Mouse (Mus musculus): ENCODE measurements around the gene Gda. TPM values are rescaled to one million over a fixed set of nuclear protein-coding genes. Genes with fewer than 3 reads are reported as not detected.

Gda gene
- total RNA-seq, 4 experiments from 2014 or later, result 153 to 197 (median 167) TPM

DNA sequence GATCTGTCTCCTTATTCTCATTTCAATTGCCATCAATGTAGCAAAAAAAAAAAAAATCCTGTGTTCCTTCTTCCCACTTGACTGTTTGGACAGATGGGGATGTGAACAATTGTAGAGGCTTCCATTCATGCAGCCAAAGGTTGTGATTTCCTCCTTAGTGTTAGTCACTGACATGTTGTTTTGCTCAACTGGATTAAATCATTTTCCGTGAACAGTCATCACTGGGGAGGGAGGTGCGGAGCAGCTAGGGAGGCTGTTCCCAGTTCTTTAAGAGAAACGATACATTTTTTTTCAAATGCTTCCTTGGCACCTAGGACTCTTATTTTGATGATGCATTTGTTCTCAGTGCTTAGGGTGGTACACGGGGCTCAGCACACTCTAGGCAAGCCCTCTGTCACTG lies 15.8 kb downstream of the Gda start:
- peak in 1 of 2 experiments; percentile 27 for DNase-seq (ENCODE audit: low spot score in 2 of 2)

DNA sequence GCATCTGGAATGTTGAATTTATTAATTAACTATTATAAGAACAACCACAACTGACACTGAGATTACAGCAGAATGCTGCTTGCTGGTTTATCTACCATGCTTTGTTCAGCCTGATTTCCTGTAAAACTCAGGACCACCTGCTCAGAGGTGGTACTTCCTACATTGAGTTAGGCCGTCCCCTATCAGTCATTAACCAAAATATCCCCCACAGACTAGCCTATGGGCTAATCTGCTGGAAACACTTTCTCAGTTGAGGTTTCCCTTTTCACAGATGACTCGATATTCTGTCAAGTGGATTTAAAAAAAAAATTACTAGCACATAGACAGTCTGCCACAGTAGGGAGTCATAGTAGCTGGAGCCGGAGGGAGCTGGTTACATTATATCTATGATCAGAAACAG lies 31.5 kb downstream of the Gda start:
- no peak for DNase-seq (ENCODE audit: low spot score in 2 of 2)

DNA sequence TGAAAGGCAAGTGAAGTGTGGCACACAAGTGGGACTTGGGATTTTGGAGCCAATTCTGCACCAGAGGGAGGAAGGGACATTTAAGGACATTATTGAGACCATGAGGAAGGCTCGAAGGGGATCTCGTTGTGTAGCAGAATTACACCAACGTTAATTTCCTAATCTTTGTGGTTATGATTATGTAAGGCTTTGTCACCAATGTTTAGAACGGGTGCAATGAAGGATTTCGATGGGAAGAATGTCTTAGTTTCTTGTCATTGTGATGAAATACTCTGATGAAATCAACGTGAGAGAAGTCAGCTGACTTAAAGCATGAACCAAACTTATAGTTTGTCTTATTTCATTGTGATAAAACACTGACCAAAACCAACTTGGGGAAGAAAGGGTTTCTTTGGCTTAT lies 32.4 kb downstream of the Gda start:
- DNase-seq (ENCODE audit: low spot score in 2 of 2), result no peak

DNA sequence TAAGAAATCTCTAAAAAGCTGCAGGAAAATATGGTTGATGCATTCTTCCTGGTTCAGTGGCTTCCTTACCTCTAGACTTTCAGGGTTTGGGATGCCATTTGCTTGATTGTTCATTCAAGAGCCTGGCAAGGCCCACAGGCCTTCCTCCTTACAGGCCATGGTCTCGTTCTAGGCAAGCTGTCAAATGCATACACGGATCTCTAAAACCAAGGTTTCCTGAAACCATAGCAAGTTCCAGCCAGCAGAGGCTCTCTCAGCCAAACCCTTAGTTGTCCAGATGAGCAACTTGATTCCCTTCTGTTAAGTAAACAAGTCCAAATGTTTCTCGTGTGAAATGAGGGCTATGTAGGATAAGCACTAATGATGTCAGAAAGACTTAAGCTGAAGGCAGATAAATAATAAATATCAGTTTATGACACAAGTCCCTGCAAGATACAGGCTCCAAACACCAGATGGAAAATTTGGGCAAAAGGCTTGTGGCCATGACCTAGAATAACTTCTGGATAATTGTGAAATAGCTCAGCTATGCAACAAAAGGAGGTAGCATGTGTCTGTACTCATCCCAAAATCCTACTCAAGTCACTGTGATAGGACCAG lies 34.0 kb downstream of the Gda start:
- no peak for DNase-seq (ENCODE audit: low spot score in 2 of 2)

DNA sequence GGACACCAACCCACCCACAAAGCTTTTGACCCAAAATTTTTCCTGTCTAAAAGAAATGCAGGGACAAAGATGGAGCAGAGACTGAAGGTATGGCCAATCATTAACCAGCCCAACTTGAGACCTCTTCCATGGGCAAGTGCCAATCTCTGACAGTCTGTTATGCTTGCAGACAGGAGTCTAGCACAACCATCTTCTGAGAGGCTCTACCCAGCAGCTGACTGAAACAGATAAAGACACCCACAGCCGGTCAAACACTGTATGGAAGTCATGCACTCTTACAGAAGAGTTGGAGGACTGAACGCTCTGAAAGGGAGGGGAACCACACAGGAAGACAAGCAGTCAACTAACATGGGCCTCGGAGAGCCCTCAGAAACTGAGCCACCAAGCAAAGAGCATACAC lies 36.7 kb downstream of the Gda start:
- DNase-seq (ENCODE audit: low spot score in 2 of 2), result no peak

DNA sequence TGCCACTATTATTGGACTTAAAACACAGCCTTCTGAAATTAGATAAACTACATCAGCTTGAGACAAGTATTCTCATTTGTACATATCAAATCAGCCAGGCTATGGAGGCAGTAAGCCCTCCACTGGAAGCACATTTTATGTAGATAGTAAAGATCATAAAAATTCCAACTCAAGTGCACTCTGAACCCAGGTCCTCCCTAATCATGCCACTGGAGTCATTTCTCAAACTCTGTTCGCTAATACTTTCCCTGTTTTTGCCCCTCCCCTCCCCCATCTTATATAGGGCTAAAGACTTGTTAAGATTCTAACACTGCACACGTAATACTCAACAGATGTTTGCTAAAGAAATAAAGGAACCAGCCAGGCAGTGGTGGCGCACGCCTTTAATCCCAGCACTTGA lies 39.9 kb downstream of the Gda start:
- DNase-seq (ENCODE audit: low spot score in 2 of 2), result no peak

DNA sequence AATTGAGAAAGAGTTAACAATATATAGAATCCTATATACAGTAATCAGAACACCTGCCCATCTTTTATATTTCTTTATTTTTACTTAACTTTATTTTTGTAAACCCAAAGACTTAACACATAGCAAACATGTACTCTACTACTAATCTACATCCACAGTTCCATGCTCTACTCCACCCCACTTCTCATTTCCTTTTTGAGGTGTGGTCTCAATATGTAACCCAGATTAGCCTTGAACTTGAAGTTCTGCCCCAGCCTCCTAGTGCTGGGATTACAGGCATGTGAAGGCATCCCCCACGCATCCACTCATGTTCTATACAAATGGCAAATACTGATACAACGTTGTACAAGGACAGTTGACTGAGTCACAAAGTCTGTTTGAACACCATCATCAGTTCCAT lies 40.4 kb downstream of the Gda start:
- DNase-seq (ENCODE audit: low spot score in 2 of 2), result no peak

DNA sequence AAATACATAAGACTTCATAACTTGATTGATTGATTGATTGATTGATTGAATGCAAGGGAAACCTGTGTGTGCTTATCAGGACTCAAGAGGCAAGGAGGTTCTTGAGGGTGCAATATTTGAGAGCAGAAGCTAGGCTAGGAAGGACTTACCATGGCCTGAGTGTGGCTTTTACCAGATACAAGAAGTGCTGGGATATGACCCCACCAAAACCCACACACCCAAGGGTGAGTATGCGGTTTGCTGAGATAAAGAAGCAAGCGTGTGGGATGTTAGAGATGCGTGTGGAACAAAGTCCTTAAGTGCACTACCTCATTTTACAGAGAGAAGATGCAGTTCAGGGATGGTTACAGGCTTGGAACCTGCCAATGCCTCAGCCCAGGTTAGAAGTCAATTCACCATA lies 41.0 kb downstream of the Gda start:
- no peak for DNase-seq (ENCODE audit: low spot score in 2 of 2)

DNA sequence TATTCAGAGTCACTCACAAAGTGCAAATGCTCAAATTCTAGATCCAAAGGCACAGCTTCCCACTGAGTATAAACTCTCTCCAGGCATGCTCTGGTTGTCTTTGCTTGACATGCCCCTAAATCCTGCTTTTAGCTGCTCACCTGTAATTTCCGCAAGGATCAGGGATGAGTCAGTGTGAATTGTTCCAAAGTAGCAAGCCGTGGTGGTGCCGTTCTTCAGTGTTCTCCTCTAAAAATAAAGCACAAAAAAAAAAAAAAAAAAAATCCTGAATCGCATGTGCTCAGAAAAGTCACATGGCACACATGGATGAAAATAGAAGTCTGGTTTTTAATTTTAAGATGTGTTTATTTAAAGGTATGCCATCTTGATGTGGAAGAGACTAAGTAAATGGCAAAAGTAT lies 47.9 kb downstream of the Gda start:
- DNase-seq (ENCODE audit: low spot score in 2 of 2), result no peak

DNA sequence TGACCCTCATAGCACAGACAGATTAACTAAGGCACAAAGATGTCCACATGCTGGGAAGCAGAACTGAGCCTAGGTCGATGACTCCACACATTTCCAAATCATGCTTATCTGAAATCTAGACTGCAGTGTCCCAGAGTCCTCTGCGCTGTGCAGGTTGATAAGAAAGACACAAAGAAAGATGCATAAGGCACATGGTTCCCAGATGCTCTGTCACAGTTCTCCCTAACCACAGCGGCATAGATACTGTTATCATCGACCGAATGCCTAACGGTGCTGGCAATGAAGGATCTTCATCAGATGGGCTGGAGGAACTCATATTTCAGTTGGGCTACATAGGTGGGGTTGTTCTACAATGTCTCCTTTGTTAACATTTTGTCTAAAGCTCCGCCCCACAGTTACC lies 49.5 kb downstream of the Gda start:
- DNase-seq (ENCODE audit: low spot score in 2 of 2), result no peak

DNA sequence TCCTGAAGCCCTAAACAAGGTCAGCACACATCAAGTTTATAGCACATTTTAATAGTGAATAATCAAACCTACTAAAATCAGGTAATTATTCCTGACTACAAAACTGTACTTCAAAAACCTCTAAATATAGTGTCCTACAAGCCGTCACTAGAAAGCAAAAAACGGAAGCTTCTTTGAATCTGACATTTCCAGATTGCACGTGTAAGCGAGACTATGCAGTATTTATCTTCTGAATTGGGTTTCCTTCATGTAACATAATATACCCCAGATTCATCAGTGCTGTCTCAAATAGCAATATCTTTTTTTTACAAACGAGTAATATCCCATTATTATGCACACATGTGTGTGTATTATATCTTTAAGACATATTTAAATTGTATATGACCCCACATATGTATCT lies 54.8 kb downstream of the Gda start:
- no peak for DNase-seq (ENCODE audit: low spot score in 2 of 2)

DNA sequence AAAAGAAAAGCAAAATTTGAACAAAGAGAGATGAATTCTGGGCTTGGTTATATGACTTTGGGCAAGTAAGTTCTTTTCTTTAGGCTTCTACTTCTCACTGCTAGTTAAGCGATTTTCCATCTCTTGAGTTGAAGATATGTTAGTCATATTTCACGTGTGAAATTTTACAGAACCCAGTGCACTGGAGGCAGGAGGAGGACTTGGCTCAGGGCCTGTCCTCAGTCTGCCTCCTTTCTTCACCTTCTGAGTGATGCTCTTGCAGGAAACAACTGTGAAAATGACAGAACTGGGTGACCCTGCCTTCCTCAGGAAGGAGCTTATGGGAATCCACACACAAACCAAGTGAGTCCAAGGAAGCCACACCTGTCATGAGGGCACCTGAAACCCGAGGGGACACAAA lies 57.9 kb downstream of the Gda start:
- DNase-seq (ENCODE audit: low spot score in 2 of 2), result no peak

DNA sequence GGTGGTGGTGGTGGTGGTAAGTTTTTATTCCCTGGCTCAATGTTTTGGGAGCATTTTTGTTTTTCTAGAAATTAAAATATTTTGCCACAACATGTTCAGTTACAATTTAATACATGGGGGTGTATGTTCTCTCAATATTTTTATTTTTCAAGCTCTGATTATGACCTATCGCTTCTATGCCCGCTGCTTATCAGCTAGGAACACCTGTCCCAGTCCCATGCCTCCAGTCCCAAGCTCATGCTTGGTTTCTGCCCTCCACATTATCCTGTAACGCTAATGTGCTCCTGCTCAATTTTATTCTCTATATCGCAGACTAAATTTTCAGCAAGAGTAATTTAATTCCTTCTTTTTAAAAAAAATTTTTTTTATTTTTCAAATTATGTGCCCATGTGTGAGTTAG lies 64.1 kb downstream of the Gda start:
- DNase-seq (ENCODE audit: low spot score in 2 of 2), result no peak

DNA sequence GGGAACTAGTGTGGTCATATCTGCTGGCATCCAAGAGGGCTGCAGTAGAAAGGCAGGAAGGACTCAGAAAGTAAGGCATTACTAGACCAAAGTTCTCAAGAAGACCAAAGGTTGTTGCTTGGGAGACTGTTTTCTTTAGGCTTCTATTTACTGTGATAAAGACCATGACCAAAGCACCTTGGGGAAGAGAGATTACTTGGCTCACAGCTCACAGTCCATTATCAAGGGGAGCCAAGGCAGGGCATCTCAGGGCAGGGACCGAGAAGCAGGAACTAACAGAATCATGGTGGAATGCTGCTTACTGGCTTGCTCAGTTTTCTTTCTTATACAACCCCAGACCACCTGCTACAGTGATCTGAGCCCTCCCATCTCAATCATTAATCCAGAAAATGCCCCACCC lies 65.9 kb downstream of the Gda start:
- DNase-seq (ENCODE audit: low spot score in 2 of 2), result no peak

DNA sequence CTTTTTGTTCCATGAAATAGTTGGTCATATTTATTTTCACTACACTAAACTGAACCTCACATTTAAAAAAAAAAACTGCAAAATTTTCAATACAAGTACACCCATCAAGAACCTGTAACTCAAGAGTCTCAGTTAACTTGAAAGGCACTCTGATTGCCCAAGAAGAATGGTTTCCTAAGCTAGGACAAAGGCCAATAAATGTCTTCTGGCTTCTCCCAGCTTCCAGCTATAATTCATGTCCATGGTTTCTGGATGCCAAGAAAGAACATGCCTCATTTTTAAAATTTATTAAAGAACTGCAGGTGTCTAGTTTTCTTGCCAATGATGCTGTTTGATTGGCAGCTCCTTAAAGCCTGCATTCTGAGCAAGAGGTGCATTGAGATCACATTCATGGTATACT lies 75.3 kb downstream of the Gda start:
- no peak for DNase-seq (ENCODE audit: low spot score in 2 of 2)

DNA sequence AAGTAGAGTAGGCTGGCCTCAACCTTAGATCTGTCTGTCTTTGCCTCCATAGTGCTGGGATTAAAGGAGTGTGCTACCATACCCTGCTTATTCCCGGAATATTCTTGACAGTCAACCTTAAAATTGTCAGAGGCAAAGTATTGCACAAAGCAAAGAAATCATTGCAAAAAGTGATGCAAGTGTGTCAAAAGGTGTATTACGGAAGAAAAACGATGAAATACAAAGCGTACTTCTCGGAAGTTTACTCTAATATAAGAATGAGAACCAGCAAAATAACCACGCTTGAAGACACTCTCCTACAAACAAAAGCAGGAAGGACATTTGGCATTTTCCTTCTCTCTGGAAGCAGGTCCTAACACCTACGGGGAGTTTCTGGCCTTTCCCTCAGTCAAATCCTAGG lies 76.9 kb downstream of the Gda start:
- DNase-seq (ENCODE audit: low spot score in 2 of 2), result no peak

DNA sequence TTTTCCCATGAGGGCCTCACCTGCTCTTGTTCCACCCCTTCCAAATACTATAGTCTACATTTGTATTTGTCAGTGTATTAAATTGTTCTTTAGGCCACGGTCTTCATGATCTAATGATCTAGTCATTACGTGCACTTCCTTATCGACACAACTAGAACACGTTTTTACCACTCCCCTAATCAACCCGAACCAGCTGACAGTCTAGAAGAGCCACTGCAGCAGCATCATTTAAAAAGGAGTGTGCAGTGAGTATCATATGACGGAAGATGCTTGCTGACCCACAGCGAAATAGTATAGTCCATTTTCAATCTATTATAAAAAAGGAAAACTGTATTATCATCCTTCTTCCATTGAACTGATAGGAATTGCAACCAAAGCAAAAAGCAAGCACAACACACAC lies 82.3 kb downstream of the Gda start:
- no peak for DNase-seq (ENCODE audit: low spot score in 2 of 2)

DNA sequence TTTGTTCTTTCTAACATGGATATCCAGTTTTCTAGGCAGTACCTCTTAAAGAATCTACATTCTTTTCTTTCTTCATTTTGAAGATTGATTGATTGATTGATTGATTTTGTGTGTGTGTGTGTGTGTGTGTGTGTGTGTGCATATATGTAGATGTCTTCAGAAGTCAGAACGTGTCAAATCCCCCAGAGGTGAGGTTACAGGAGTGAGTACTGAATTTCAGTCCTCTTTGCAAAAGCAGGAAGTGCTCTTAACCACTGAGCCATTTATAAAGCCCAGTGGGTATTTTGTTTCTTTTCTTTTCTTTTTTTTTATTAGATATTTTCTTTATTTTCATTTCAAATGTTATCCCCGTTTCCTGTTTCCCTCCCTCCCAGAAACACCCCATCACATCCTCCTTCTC lies 86.4 kb downstream of the Gda start:
- no peak for DNase-seq (ENCODE audit: low spot score in 2 of 2)

DNA sequence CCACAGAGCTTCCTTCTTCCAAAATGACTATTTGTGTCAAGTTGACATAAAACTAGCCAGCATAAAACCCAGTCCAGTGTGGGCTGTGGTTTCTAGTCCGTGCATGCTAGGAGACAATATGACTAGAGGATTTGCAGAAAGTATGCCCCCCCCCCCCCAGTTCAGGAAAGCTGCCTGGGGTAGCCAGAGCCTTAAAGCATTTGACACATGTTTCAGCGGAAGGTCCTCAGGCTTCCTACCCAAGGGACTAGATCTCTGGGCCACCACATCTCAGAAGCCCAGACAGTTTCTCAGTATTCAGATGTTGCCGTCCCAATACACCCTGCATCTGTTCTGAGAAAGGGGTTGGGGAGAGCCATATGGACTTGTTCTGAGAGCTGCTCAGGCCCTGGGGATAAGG lies 89.0 kb downstream of the Gda start:
- no peak for DNase-seq (ENCODE audit: low spot score in 2 of 2)

DNA sequence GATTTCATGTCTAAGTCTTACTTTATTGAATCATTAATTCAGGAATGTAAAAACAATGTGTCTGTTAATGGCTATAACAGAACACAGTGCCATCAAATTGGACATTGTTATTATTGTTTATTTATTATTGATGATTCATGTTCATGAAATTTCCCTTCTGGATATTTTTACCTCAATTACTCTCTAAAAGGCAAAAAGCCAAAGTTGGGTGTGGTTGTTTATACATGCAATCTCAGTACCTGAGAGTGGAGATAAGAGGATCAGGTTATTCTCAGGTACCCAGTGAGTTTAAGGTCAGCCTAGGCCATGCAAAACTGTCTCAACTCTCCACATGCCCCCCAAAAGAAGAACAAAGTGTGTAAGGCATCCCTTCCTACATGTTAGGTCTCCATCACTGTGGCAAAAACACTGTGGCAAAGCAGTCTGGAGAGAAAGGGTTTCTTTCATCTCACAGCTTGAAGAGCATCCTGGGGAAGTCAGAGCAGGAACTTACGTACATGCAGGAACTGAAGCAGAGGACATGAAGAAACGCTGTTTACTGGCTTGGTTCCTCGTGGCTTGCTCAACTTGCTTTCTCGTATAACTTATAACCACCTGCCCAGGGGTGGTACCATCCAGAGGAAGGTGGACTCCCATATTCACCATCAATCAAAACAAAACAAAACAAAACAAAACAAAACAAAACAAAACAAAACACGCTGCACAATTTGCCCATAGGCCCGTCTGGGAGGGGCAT lies 89.6 kb downstream of the Gda start:
- no peak for DNase-seq (ENCODE audit: low spot score in 2 of 2)

DNA sequence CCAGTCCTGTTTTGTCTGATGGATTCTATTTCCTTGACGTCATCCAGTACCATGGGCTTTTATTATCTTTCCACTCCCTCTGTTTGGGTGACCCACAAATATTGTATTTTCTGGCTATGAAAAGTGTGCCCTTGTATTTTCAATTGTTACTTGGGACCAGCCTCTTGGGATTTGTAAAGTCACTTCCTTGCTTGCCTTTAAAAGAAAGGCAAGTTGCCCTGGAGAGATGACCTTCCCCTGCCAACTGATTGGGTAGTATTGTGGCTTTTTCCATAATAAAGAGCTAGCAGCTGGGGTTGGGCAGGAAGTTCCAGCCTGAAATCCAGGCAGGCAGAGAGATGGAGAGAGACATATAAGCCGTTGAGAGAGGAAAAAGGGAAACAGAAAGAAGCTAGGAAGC lies 91.5 kb downstream of the Gda start:
- DNase-seq (ENCODE audit: low spot score in 2 of 2), result no peak

DNA sequence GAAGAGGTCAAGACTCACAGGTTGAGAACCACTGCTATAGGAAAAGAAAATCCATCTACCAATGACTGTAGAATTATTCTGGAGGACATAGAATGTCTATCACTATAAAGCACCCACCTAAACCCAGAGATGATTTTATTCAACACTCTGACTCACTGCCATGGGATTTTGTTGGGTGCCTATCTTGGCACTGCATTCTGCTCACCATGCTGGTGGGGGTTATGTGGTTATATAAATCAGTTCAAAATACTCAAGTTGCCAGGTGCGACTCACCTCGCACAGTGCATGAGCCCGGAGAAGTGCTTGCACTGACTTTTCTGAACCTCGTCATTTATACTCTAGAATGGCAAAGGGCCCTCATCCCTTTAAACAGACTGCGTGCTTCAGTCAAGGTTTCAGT lies 94.0 kb downstream of the Gda start:
- peak in 1 of 2 experiments; percentile 30 for DNase-seq (ENCODE audit: low spot score in 2 of 2)

DNA sequence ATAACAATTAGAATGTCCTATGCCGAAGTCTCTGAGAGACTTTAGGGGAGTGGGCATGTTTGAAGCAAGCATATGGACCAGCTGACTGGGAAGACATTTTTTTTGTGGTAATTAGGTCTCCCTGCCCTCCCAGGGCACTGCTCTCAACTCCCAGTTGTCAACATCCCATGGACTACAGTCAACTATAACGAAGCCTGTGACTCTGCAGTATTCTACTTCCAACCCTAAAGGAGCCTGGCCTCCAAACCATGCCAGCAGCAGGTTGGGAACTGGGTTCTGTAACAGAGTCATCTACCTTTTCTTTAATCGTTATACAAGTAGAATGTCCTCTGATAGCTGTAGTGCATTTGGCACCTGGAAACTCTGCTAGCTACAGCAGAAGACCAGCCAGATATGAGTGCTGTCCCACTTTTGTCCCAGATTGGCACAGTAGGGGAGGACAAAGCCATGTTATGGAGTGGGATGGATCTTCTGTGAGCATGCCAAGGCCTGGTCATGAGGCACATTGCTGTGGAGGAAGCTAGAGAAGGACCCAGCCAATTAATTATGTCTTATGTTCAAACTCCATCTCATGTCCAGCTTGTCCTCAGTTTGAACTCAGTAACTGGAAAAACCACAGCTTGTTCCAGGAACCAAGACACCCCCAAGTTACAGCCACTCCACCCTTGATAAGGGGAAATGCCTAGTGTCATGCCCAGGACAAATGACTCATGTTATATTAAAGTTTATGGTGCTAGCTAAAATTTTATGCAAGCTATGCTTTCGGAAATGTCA lies 96.6 kb downstream of the Gda start:
- no peak for DNase-seq (ENCODE audit: low spot score in 2 of 2)
